Mouse (Mus musculus) c-Kit-negative CD71-positive TER-119-positive erythroid progenitor cells, embryonic 14.5 days (primary cell): Measurements from ENCODE around the gene Sertad3.
"Not testable (repeated sequence)": the region's sequence is repeated elsewhere in the genome, so short reads cannot be mapped to it uniquely, and the experiment has no call there.

Experiments
- DNase-seq: peaks from one replicate; pipeline ENCODE4 v3.0.0-alpha.2; 2013; ENCODE audit warnings: low read depth, low spot score

Gene Sertad3

DNA sequence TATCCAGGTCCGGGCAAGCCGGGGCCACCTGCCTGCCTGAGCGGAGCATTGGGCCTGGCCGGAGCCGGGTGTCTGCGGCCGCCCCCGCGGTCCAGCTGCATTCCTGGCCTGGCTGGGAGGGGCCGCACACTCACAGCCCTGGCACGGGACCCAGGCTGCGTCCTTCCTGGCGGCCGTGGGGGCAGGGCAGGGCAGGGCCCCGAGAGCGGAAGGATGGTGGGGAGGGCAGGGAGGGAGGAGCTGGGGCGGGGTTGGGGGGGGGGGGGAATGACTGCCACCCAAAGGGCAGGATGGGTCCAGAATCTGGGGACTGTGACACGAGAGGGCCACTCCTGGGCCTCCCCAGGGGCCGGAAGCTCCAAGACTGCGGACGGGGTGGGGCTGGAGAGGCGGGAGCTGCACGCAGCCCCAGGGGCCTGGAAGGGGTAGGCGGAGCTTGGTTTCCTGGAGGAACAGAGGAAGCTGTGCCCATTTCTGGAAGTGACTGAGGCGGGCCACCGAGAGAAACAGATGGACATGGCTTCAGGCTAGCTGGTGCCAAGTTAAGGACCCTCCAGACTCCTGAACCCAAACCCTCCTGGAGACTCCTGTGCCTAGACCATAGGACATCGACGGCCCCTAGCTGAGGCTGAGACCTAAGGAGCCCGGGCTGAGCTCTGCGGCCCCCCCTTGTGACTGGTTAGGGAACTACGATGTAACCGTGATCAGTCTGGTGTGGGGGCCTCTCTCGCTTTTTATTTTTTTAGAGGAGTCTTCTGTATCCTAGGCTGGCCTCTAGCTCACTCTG lies 17.2 kb downstream of the Sertad3 start:
- DNase-seq, result peak; percentile 89

- DNase-seq, result no peak
These were observed 18.3 kb downstream of the Sertad3 start for GRCm38 (mm10) chr7:27491856-27492255.

DNA sequence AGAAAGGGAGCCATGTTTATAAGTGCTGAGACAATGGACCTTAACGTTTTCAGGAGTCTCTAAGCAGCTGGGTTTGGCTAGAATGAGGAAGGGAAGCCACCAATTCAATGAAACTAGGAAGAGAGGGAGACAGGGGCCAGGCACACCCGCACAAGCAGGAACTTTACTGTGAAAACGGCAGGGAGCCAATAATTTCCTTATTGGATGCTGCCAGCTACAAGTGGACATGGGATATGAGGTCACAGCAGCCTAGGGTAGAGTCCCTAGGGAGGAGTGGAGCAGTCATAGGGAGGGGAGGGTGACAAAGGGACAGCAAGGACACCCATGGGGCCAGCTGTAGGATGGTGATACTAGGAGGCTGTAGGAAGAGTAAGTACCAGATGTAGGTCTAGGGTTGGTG lies 19.5 kb downstream of the Sertad3 start:
- no peak for DNase-seq

DNA sequence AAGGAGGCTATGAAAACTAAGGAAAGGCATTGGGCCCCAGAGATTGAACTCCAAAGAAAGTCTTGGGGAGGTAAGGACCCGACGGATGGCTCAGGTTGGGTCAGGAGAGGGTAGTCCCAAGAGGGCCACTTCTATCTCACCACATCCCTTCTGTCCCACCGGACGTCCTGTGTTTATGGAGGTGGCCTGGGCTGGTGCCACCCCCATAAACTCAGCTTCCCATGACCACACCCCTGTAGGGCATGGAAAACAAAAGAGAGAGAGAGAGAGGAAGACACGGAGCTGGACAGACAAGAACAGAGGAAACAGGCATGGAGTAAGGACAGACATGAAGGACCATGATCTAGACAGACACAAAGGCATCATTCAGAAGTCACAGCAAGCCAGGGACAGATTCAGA lies 19.9 kb downstream of the Sertad3 start:
- no peak for DNase-seq

DNA sequence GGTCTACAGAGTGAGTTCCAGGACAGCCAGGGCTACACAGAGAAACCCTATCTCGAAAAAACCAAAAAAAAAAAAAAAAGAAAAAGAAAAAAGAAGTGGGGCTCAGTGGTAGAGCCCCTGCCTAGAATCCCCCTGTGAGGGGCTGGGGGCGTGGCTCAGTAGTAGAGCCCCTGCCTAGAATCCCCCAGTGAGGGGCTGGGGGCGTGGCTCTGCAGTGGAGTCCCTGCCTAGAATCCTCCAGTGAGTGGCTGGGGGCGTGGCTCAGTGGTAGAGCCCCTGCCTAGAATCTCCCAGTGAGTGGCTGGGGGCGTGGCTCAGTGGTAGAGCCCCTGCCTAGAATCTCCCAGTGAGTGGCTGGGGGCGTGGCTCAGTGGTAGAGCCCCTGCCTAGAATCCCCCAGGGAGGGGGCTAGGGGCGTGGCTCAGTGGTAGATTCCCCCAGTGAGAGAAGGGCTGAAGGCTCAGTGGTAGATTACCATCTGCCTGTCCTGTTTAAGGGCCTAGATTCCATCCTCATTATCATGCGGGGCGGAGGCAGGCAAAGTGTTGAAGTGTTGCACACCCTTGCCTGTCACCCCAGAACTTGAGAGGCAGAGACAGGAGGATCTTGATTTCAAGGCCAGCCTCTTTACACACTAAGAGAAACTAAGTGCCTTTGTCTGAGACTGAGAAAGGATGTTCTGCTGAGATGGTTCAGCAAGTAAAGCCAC lies 21.2 kb downstream of the Sertad3 start:
- DNase-seq, result not testable (repeated sequence)

DNA sequence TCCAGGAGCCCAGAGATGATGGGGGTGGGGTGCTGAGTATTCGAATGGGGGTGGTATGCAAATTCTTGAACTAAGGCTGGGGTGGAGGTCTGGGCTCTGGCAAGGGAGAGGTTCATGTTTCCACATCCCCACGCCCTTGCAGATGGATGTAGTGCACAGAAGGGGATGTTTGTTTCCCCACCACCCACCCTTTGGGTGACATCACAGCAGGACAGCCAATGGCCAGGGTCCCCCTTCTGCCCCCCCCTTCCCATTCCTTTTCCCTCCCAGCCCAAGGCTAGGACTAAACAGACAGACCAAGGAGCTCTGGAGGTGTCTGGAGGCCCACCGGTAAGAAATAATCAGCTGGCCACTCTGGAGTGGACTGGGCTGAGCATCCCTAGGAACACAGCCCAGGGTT lies 25.5 kb downstream of the Sertad3 start, which contains the start of gene Prx:
Prx (plus strand) TSS at position 289 of the 400 bp plus-strand sequence.
- no peak for DNase-seq

DNA sequence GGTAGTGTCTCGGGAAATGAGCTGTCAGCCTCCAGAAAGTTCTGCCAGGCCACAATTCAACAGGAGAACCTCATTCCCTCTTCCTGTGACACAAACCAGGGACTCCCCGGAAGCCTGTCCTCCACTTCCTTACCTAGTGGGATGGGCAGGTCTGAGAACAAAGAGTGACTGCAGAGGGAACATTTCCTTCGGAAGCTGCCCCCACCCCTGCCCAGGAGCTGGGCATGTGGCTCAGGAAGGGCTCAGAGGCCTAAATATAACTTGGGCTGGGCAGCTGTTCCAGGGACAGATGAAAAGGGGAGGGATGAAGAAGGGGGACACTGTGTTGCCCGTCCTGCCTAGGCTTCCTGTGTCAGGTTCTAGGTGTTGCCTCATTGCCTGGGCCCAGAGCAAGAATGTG lies 28.1 kb downstream of the Sertad3 start:
- DNase-seq, result no peak

- DNase-seq, result no peak
These were observed 33.3 kb downstream of the Sertad3 start for GRCm38 (mm10) chr7:27506765-27507370.

DNA sequence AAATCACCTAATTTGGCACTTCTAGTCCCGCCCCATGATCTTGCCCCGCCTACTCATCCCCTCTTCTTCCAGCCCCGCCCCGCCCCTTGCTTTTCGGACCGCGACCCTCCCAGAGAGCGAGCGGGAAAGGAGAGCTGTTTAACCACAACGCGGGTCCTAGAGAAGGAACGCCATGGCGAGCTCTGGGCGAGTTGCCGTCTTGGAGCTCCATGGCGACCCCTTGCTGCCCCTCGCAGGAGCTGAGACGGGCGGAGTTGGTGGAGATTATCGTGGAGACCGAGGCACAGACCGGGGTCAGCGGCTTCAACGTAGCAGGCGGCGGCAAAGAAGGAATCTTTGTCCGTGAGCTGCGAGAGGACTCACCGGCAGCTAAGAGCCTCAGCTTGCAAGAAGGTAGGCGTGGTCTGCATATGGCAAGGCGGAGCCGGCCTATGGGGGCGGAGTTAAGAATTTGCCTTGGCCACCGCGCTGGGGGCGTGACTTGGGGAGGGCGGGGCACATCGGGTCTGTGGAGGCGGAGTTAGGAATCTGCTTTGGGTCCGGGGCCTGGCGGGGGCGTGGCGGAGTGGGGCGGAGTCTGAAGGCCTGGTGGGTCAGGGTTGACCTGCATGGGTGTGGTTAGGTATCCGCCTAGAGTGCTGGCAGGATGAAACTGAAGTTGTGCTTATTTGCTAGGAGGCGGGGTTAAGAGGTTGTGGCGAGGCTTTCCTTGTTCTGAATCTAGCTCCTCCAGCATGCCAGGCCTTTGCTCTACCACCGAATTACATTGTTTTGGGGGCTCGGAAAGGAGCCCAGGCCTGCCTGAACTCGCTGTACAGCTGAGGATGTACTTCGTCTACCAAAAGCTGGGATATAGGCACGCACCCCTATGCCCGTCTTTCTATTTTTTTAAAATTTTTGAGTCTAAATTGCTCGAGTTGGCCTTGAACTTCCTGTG lies 34.4 kb downstream of the Sertad3 start:
- DNase-seq, result peak; percentile 99

DNA sequence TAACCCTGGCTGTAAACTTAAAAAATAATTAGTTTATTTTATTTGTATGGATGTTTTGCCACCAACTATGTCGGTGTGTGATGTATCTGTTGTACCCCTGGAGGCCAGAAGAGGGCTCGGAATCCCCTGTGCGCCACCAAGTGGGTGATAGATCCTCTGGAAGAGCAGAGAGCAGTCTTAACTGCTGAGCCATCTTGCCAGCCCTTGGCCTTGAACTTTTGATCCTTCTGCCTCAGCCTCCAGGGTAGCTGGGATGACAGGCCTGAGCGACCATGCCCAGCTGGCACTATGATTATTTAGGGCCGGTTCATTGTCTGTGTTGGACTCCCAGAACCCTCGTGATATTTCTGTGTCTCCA lies 35.1 kb downstream of the Sertad3 start:
- DNase-seq, result peak; percentile 65

DNA sequence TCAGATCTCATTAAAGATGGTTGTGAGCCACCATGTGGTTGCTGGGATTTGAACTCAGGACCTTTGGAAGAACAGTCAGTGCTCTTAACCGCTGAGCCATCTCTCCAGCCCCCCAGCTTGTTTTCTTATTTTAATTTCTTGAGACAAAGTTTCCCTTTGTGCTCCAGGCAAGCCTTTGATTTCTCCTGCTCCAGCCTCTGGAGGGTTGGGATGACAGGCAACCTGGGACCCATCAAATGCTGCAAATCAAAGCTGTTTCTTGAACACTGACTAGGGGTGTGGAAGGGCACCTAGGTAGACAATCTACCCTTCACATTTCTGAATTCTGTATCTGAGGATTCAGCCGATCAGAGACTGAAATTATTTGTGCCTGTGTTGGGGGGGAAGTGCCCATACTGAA lies 37.2 kb downstream of the Sertad3 start:
- DNase-seq, result no peak

DNA sequence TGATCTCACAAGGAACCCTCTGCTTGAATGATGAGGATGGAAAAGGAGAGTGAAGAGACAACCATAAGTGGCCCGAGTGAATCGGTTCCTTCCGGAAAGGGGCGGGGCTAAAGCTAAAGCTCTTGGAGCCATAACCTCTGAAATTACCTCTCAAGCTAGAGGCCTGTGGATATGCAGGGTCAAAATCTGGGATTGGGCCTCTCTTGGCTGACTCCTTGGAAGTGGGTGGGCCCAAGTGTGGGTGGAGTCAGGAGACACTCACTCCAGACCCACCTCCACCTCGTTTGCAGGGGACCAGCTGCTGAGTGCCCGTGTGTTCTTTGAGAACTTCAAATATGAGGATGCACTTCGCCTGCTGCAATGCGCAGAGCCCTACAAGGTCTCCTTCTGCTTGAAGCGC lies 41.4 kb downstream of the Sertad3 start:
- DNase-seq, result no peak

- no peak for DNase-seq
These were observed 44.7 kb downstream of the Sertad3 start for GRCm38 (mm10) chr7:27518314-27518713.

DNA sequence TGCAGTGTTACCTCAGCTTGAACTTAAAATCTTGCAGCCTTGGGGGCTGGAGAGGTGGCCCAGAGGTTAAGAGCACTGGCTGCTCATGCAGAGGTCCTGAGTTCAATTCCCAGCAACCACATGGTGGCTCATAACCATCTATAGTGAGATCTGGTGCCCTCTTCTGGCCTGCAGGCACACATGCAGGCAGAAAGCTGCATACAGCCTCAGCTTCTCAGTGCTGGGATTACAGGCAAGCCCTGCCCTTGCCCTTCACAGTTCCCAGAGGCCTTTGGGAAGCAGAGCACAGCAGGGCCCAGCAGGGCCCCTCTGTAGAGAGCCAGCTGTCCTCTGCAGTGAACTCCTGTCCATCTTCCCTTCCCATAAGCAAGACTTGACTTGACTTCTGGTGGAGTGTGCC lies 46.5 kb downstream of the Sertad3 start:
- no peak for DNase-seq

DNA sequence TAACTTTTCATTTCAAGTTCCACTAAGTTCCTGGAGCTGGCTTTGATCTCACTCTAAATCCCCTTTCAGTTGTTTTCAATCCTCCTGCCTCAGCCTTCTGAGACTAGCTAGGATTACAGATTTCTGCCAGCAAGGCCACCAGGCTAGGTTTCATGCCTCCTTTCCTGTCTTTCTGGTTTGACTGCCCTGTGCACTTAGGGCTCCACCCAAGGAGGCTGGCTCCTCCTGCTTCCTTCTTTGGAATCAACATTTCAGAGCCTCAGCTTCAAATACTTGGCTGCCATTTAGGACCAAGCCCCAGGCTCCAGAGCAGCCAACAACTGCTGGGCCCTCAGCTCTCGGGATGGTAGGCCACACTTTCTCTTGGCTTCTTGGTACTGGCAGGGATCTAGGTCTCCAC lies 47.0 kb downstream of the Sertad3 start:
- no peak for DNase-seq

DNA sequence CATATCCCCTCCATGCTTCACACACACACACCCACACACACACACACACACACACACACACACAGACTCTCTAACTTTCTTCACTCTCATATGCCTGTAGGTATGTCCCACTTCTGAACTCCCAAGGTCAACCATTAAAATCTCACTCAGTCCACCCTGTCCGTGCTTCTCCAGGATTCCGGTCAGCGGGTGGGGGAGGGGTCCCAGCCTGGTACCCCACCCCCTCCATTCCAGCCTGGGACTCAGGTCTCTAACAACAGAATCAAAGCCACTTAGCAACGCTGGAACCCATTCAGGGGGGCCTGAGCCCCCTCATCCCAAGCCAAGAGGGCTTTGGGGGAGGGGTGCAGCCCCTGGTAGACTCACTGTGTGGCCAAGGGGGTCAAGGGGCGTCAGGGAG lies 49.4 kb downstream of the Sertad3 start, which contains the start of gene Hipk4:
Hipk4 (plus strand) TSS at position 301 of the 400 bp plus-strand sequence.
- no peak for DNase-seq

- DNase-seq, result no peak
These were observed 50.2 kb downstream of the Sertad3 start for GRCm38 (mm10) chr7:27523805-27524204.

- DNase-seq, result peak; percentile 93
These were observed 52.7 kb downstream of the Sertad3 start for GRCm38 (mm10) chr7:27526039-27526827.
